9 mouse cellular contexts compared by ENCODE assay signal in genomic region chr4:130275016-130275822, GRCm38 (mm10). TPM values are rescaled to one million over a fixed set of nuclear protein-coding genes. Genes with fewer than 3 reads are reported as not detected.
DNase-seq lines count a peak whose midpoint lies in the region; ATAC-seq and TF ChIP-seq lines count a peak whose summit lies in the region.
"Had no signal": no experiment of that assay in that cellular context is flagged by ENCODE, and none has a peak within 500 bp of the region (broad histone marks: within the 10 kb centered on the region; RNA-seq: fewer than 3 reads in every experiment).

No protein-coding gene starts in this region.

- no peaks in the 10 kb centered on the region for H3K36me3 ChIP-seq in heart, embryonic 16.5 days (ENCODE audit: control insufficient read depth, insufficient read depth)
- H3K36me3 ChIP-seq in hindbrain, embryonic 13.5 days, result no peaks in the 10 kb centered on the region
- no peaks in the 10 kb centered on the region for H3K36me3 ChIP-seq in liver, adult 2 months (ENCODE audit: control insufficient read depth, insufficient read depth, low read length)
- no peaks in the 10 kb centered on the region for H3K36me3 ChIP-seq in neural tube, embryonic 12.5 days

- peak overlapping the region; percentile 80 for H3K4me2 ChIP-seq in heart, embryonic 16.5 days (ENCODE audit: low read depth, low read length)
- H3K4me2 ChIP-seq in hindbrain, embryonic 13.5 days, result peak overlapping the region; percentile 75
- H3K4me2 ChIP-seq in neural tube, embryonic 12.5 days (replicated peaks), result peak overlapping the region; percentile 84

- H3K9me3 ChIP-seq in heart, embryonic 16.5 days (replicated peaks; ENCODE audit: control insufficient read depth, low read length), result no peaks in the 10 kb centered on the region
- no peaks in the 10 kb centered on the region for H3K9me3 ChIP-seq in hindbrain, embryonic 13.5 days
- no peaks in the 10 kb centered on the region for H3K9me3 ChIP-seq in neural tube, embryonic 12.5 days

- H3K4me3 ChIP-seq in heart, embryonic 16.5 days (ENCODE audit: low read length), result peak overlapping the region; percentile 52
- H3K4me3 ChIP-seq in cortical plate, adult 2 months (ENCODE audit: insufficient read depth, low read length), result peak overlapping the region; percentile 50
- peak overlapping the region; percentile 72 for H3K4me3 ChIP-seq in hindbrain, embryonic 13.5 days
- H3K4me3 ChIP-seq in liver, adult 2 months (ENCODE audit: insufficient read depth, low read depth, low read length), result peak overlapping the region; percentile 70
- H3K4me3 ChIP-seq in neural tube, embryonic 12.5 days, result peak overlapping the region; percentile 80

- no peak overlapping the region for H3K27ac ChIP-seq in heart, embryonic 16.5 days (ENCODE audit: low read length)
- no peak overlapping the region for H3K27ac ChIP-seq in cortical plate, adult 2 months (ENCODE audit: insufficient read depth, low read length)
- peak overlapping the region; percentile 98 for H3K27ac ChIP-seq in hindbrain, embryonic 13.5 days
- H3K27ac ChIP-seq in liver, adult 2 months (replicated peaks; ENCODE audit: insufficient read depth, low read depth, low read length), result no peak overlapping the region
- H3K27ac ChIP-seq in neural tube, embryonic 12.5 days, result peak overlapping the region; percentile 95
- H3K27ac ChIP-seq: macrophage had no signal

- peaks cover 63% of the 10 kb centered on the region for H3K27me3 ChIP-seq in heart, embryonic 16.5 days (ENCODE audit: control insufficient read depth, insufficient read depth, low read length)
- 0 out of 2 replicates have a peak, but pooled peaks cover 4% of the 10 kb centered on the region for H3K27me3 ChIP-seq in hindbrain, embryonic 13.5 days
- no peaks in the 10 kb centered on the region for H3K27me3 ChIP-seq in liver, adult 2 months (ENCODE audit: control insufficient read depth, insufficient read depth, low read length)
- H3K27me3 ChIP-seq in neural tube, embryonic 12.5 days (replicated peaks), result 0 out of 2 replicates have a peak, but pooled peaks cover 7% of the 10 kb centered on the region

- no peaks in the 10 kb centered on the region; the same call in 1 of the 2 replicates for H3K79me2 ChIP-seq in liver, adult 2 months (ENCODE audit: control insufficient read depth, insufficient read depth, low read length)

- peaks cover 7% of the 10 kb centered on the region for H3K4me1 ChIP-seq in heart, embryonic 16.5 days (ENCODE audit: control insufficient read depth, insufficient read depth, low read length)
- no peaks in the 10 kb centered on the region for H3K4me1 ChIP-seq in cortical plate, adult 2 months (ENCODE audit: control insufficient read depth, insufficient read depth, low read length)
- H3K4me1 ChIP-seq in hindbrain, embryonic 13.5 days (replicated peaks), result peaks cover 37% of the 10 kb centered on the region
- peaks cover 9% of the 10 kb centered on the region for H3K4me1 ChIP-seq in liver, adult 2 months (ENCODE audit: control insufficient read depth, insufficient read depth, low read length)
- peaks cover 14% of the 10 kb centered on the region for H3K4me1 ChIP-seq in neural tube, embryonic 12.5 days

- H3K9ac ChIP-seq in heart, embryonic 16.5 days (ENCODE audit: low read length), result peak overlapping the region; percentile 49
- H3K9ac ChIP-seq in hindbrain, embryonic 13.5 days, result peak overlapping the region; percentile 94
- H3K9ac ChIP-seq in liver, adult 2 months (ENCODE audit: low read depth, low read length), result peak overlapping the region; percentile 65
- H3K9ac ChIP-seq in neural tube, embryonic 12.5 days, result peak overlapping the region; percentile 95

- no peak for TF ChIP-seq POLR2A in cortical plate, adult 2 months (IDR thresholded peaks at IDR 0.05; ENCODE audit: extremely low read depth, insufficient read depth, low read length)
- no peak for TF ChIP-seq POLR2A in liver, adult 2 months (IDR thresholded peaks at IDR 0.05; ENCODE audit: extremely low read depth, insufficient read depth, low read length)

- 4% methylated on average over 62 of the region's 62 CpGs for WGBS in heart, embryonic 16.5 days
- WGBS in hindbrain, embryonic 13.5 days, result 1% methylated on average over 62 of the region's 62 CpGs
- 4% methylated on average over 61 of the region's 62 CpGs for WGBS in liver, adult 2 months
- under 1% methylated on average over 59 of the region's 62 CpGs for WGBS in neural tube, embryonic 12.5 days

- no peak; the same call in 1 of the 2 replicates for ATAC-seq in heart, embryonic 16.5 days (replicated peaks; ENCODE audit: extremely low read depth, insufficient read depth, low FRiP score)
- peak; percentile 49 for ATAC-seq in hindbrain, embryonic 13.5 days (ENCODE audit: low FRiP score)
- ATAC-seq in neural tube, embryonic 12.5 days (ENCODE audit: low FRiP score, low read depth), result peak; percentile 49

- DNase-seq in heart, postnatal 14 days, result no peak
- DNase-seq in liver, adult 2 months (ENCODE audit: extremely low read depth, low read depth, low spot score), result no peak
- no peak for DNase-seq in right cerebral cortex, adult 18-20 months
- DNase-seq in adrenal gland, postnatal 14 days, result no peak

- intact Hi-C loops in heart, postnatal 14 days (cut with DNase I), result no loop called here

- no peak for TF ChIP-seq CTCF in cortical plate, adult 2 months (IDR thresholded peaks at IDR 0.05; ENCODE audit: extremely low read depth, insufficient read depth, low read length)
- no peak for TF ChIP-seq CTCF in liver, adult 2 months (IDR thresholded peaks at IDR 0.05; ENCODE audit: low read depth, low read length)

RNA-seq across cellular contexts. Expression of gene Serinc2, which starts 3.8 kb away (rescaled TPM):
- 5.4 and 6.4 TPM in 2 replicates for polyA plus RNA-seq in heart, embryonic 16.5 days (2015; fragmentation: Nextera tagmentation; extraction: Ambion mirVana)
- total RNA-seq in heart, postnatal 14 days (2021), result 1 to 10 TPM; 3.1 to 3.3 TPM
- polyA plus RNA-seq in cortical plate, adult 2 months (2012; rRNA removed), result 9.0 and 10.5 TPM in 2 replicates
- 61.3 and 62.7 TPM in 2 replicates for polyA plus RNA-seq in hindbrain, embryonic 13.5 days (2015; fragmentation: Nextera tagmentation; extraction: Ambion mirVana)
- total RNA-seq in liver, adult 2 months (2014; rRNA removed), result 0.87 and 1.1 TPM in 2 replicates
- 20.9 and 22.5 TPM in 2 replicates for polyA plus RNA-seq in liver, adult 2 months (2012; rRNA removed)
- polyA plus RNA-seq in neural tube, embryonic 12.5 days (2016; fragmentation: Nextera tagmentation; extraction: Ambion mirVana), result 61.3 and 71.6 TPM in 2 replicates
- total RNA-seq in adrenal gland, postnatal 14 days (2021), result 0.98 and 2.2 TPM in 2 replicates
- polyA plus RNA-seq: macrophage had no signal

RNA-seq across cellular contexts. Expression of gene Fabp3, which starts 33.2 kb away (rescaled TPM):
- polyA plus RNA-seq in heart, embryonic 16.5 days (2015; fragmentation: Nextera tagmentation; extraction: Ambion mirVana), result 1,916 and 1,999 TPM in 2 replicates
- 1,000 to 10,000 TPM; 5,520 to 6,453 TPM for total RNA-seq in heart, postnatal 14 days (2021)
- 308 and 316 TPM in 2 replicates for polyA plus RNA-seq in cortical plate, adult 2 months (2012; rRNA removed)
- polyA plus RNA-seq in hindbrain, embryonic 13.5 days (2015; fragmentation: Nextera tagmentation; extraction: Ambion mirVana), result 146 and 148 TPM in 2 replicates
- 0.34 and 4.2 TPM in 2 replicates for total RNA-seq in liver, adult 2 months (2014; rRNA removed)
- 0.19 TPM in 1 of 2 replicates, not detected in the other for polyA plus RNA-seq in liver, adult 2 months (2012; rRNA removed)
- polyA plus RNA-seq in neural tube, embryonic 12.5 days (2016; fragmentation: Nextera tagmentation; extraction: Ambion mirVana), result 49.1 and 54.7 TPM in 2 replicates
- total RNA-seq in adrenal gland, postnatal 14 days (2021), result 185 and 345 TPM in 2 replicates

RNA-seq across cellular contexts. Expression of gene Gm10570, which starts 33.3 kb away (rescaled TPM):
- 1.1 and 1.4 TPM in 2 replicates for polyA plus RNA-seq in heart, embryonic 16.5 days (2015; fragmentation: Nextera tagmentation; extraction: Ambion mirVana)
- 1 to 10 TPM in 1 of 2 experiments, not detected in 1; 1.0 TPM for total RNA-seq in heart, postnatal 14 days (2021)
- 0.90 and 2.4 TPM in 2 replicates for polyA plus RNA-seq in cortical plate, adult 2 months (2012; rRNA removed)
- 0.71 and 0.73 TPM in 2 replicates for polyA plus RNA-seq in hindbrain, embryonic 13.5 days (2015; fragmentation: Nextera tagmentation; extraction: Ambion mirVana)
- not detected in 2 replicates for total RNA-seq in liver, adult 2 months (2014; rRNA removed)
- not detected in 2 replicates for polyA plus RNA-seq in liver, adult 2 months (2012; rRNA removed)
- polyA plus RNA-seq in neural tube, embryonic 12.5 days (2016; fragmentation: Nextera tagmentation; extraction: Ambion mirVana), result 0.59 TPM in 1 of 2 replicates, not detected in the other
- total RNA-seq in adrenal gland, postnatal 14 days (2021), result 1.5 TPM in 1 of 2 replicates, not detected in the other
- polyA plus RNA-seq: macrophage had no signal

RNA-seq across cellular contexts. Expression of gene Gm853, which starts 53.0 kb away (rescaled TPM):
- not detected in 2 replicates for polyA plus RNA-seq in heart, embryonic 16.5 days (2015; fragmentation: Nextera tagmentation; extraction: Ambion mirVana)
- not detected for total RNA-seq in heart, postnatal 14 days (2021)
- polyA plus RNA-seq in cortical plate, adult 2 months (2012; rRNA removed), result not detected in 2 replicates
- 0.67 and 1.4 TPM in 2 replicates for polyA plus RNA-seq in hindbrain, embryonic 13.5 days (2015; fragmentation: Nextera tagmentation; extraction: Ambion mirVana)
- total RNA-seq in liver, adult 2 months (2014; rRNA removed), result not detected in 2 replicates
- polyA plus RNA-seq in liver, adult 2 months (2012; rRNA removed), result not detected in 2 replicates
- polyA plus RNA-seq in neural tube, embryonic 12.5 days (2016; fragmentation: Nextera tagmentation; extraction: Ambion mirVana), result not detected in 2 replicates
- total RNA-seq in adrenal gland, postnatal 14 days (2021), result not detected in 2 replicates
- polyA plus RNA-seq: macrophage had no signal

Comparison
In these comparisons a context has a peak if more than half of its experiments do, and no peak if none do; other contexts are left out.
1. H3K27ac ChIP-seq: peak in hindbrain, embryonic 13.5 days (single experiment) and neural tube, embryonic 12.5 days (single experiment); none in heart, embryonic 16.5 days (single experiment), cortical plate, adult 2 months (single experiment) and liver, adult 2 months (single experiment).
2. RNA of gene Fabp3, which starts 33.2 kb away (polyA plus RNA-seq): 1,916 to 1,999 TPM in heart, embryonic 16.5 days, 308 to 316 TPM in cortical plate, adult 2 months, 146 to 148 TPM in hindbrain, embryonic 13.5 days and 49.1 to 54.7 TPM in neural tube, embryonic 12.5 days; 0.19 TPM in liver, adult 2 months; every median in the first group is over 10 times any median in the second.
3. Peak in every context shown above with its lines, with median percentiles within 50 percentile points of each other: H3K4me2 ChIP-seq, H3K4me3 ChIP-seq and H3K9ac ChIP-seq.